Mouse (Mus musculus): ENCODE measurements around the gene Fbxw11.
"Not testable (repeated sequence)": the region's sequence is repeated elsewhere in the genome, so short reads cannot be mapped to it uniquely, and the experiment has no call there.

Fbxw11 gene

DNA sequence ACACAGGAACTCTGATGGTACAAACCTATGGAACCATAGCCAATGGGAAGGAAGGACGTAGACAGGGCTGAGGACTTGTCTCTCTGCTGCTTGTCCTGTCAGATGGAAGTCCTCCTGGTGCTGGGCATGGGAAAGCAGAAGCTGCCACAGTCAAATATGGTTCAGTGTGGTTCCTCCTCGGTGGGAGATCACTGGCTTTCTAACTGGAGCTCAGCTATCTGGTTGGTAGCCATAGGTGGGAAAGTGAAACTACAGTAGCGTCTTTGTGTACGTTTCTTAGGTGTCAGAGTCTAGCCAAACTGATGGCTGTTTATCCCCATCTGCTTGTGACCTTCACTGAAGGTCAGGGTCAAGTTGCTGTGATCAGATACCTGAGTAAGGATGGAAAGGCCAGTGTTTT lies 29.0 kb downstream of the Fbxw11 start:
- DNase-seq (ENCODE audit: low spot score in 2 of 2): no peak

DNA sequence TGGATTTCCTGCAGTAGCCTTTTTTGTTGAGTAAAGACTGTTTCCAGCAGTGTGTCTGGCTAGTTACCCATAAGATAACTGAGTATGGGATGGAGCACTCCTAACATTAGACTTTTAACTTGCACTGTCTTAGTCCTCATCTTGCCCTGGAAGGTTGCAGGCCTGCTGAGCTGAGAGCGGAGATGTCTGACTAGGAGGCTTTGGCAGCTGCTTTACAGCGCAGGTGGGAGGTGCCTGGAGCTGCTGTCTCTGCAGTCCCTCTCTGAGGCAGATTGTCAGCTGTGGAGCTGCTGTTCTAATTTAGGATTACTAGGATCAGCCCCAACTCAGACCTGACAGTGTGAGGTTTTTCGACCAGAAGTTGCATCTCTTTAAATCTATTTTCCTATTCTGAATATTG lies 34.3 kb downstream of the Fbxw11 start:
- DNase-seq (ENCODE audit: low spot score in 2 of 2): no peak

DNA sequence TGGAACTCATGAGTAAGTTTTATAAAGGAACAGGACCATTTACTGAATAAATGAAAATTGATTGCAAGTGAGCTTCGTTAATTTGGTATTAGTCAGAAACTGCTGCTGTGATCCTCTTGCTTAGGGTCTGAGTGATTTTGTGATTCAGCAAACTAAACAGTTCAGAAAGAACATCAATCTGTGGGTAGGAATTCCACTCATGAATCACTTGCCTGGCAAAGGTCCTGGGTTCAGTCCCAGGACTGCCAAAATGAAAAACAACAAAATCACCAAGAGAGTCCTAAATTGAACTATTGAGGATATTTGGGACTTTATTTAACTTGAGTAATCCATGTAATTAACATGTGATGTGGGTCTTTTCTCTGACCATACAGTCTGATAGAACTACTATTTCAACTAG lies 35.3 kb downstream of the Fbxw11 start:
- no peak for DNase-seq (ENCODE audit: low spot score in 2 of 2)

DNA sequence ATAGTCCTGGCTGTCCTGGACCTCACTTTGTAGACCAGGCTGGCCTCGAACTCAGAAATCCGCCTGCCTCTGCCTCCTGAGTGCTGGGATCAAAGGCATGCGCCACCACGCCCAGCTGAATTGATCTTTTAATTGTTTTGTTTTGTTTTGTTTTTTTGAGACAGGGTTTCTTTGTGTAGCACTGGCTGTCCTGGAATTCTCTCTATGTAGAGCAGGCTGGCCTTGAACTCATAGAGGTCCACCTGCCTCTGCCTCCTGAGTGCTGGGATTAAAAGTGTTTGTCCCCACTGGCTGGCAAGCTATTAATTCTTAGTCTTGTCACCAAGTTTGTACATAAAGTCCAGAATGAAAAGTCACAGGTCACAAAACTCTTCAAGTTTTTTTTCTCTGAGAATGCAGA lies 36.6 kb downstream of the Fbxw11 start:
- not testable (repeated sequence) for DNase-seq (ENCODE audit: low spot score in 2 of 2)

DNA sequence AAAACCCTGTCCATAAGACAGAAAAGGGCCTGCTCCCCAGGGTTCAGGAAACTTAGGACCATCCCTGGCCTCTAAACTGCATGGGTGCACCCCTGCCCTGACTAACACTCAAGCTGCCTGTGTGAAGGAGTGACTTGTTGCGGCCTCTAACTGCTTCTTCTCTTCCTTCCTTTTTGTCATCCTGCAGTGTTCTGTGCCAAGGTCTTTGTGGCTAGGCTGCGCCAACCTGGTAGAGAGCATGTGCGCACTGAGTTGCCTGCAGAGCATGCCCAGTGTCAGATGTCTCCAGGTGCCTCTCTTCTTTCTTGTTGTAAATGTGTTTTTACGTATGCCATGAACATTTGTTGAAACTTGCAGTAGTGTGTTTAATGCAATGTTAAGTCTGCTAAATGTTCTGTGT lies 37.5 kb downstream of the Fbxw11 start:
- no peak for DNase-seq (ENCODE audit: low spot score in 2 of 2)

DNA sequence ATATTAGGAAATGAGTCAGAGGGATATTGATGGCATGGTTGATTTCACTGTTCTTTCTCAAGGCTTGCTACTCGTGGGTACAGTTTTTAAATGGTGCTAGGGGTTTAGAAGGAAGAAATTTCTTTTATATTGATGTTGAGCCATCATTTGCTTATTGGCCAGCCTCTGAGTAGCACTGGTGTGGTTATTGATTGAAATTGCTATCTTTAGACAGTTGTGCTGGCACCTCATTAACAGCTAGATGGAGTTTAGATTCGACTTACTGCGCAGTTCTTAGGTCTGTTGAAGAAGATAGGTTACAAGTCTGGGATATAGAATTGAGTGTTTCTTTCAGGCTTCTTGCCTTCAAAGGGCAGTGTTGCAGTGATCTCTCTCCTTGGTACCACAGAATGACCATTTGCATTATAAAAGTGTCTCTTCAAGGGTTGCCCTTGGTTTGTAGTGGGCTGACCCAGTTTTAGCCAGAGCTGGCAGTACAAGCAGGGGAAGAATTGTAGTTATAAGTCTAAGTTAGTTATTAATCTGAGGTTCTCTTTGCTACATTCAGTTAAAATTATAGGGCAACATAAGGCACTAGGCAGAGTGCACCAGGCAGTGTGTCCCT lies 38.8 kb downstream of the Fbxw11 start:
- no peak for DNase-seq (ENCODE audit: low spot score in 2 of 2)

DNA sequence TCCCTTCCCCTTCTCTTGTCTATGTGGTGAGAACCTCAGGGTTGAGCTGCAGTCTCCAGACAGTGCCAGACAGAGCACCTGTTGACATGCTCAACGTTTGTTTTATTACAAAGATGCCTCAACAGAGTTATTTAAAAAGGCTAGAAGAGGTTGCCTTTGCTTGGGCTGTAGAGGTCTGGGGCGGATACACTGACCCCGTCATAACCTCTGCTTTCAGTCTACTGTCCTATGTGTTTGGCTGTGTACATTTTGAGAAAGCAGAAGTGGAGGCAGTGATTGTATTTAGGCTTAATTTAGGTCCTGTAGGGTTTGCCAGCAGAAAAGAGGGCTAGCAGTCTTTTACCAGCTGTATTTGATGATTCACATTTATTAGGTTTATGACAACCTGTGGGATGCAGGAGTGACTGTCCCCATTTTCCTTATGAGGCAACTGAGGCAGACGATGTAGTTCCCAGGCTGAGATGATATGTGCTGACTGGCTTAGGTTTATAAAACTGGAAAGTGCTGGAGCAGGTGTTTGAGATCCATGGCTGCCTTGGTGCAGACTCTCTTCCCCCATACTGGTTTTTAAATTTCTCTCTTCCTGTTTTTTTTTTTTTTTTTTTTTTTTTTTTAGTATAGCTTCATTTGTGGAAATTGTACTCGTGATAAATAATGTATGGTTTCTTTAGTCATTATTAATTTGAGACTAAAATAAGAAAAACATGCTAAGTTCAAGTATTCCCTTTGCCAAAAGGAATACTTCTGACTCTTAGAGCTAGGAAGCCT lies 40.0 kb downstream of the Fbxw11 start:
- no peak for DNase-seq (ENCODE audit: low spot score in 2 of 2)

DNA sequence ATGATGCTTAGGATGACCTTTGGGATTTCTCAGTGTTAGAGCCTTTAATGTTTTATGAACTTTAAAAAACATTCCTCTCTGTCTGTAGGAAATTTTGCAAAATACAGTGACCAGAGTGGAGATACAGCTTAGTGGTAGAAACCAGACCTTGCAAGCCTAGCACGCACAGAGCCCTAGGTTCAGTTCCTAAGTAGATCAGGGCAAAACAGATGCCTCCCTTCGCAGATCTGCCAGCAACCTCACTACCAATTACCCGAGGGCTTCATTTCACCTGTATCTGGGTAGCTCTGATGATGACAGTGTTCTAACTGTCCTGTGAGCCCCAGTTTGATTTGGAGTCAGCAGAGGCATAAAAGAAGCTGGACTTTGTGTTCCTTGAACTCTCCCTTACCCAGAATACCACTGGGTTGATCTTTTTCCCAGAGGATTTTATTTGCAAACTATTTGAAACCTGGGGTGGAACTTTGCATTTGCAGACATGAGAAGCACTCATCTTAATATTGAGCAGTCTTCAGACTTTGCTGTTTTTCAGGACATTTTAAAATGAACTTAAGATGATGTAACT lies 42.2 kb downstream of the Fbxw11 start:
- no peak for DNase-seq (ENCODE audit: low spot score in 2 of 2)

DNA sequence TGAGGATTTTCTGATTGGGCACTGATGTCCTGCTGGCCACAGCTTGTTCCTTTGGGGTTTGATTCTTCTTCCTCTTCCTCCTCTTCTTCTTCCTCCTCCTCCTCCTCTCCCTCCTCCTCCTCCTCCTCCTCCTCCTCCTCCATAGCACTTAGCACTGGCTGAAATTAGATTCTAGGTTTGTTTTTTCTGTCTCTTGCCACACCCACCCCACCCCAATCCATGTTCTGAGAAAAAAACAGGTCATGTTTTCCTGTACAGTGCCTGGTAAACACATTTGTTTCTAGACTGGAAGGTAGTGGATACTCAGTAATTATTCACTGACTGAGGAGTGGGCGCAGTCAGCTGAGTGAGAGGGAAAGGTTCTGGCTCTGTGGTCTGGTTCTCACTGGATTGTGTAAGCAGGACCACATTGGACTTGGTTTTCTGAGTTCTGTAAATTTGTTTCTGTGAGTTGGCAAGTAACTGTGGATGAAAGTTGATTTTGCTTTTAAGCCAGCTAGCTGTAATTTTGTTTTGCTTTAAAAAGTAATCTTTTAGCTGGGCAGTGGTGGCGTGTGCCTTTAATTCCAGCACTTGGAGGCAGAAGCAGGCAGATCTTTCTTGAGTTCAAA lies 45.8 kb downstream of the Fbxw11 start:
- no peak for DNase-seq (ENCODE audit: low spot score in 2 of 2)

DNA sequence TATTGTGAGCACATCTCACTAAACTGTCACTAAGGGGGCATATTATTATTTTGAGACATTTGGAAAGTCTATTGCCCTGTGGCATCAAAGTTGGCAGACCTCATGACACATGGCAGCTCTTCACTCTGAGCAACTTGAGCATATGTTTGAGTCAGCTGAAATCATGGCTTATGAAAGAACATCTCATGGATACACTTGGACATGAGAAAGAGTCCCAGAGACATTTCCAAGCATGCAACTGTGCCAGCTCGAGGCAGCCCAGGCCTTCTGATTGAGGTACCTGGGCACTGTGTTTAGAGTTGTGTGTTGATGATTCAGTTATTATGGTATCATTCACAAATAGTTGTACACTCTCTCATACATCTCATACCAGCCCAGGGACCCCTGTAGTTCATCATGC lies 47.0 kb downstream of the Fbxw11 start:
- DNase-seq (ENCODE audit: low spot score in 2 of 2): no peak

DNA sequence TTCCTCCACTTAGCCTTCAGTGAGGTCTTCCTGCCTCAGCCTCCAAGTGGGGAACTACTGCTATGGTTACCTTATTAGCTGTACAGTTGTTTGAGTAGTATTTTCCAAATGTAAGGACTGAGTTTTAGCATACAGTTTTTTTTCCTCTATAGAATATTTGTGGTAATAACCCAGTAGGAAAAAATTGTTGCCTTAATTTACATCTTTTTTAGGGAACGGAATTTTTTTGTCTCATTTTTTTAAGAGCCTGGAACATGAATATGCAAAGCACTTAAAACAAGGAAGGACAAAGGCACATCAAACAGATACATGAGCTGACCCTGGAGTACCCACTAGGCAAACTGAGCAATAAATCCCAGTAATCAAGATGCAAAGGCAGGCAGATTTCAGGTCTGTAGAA lies 50.3 kb downstream of the Fbxw11 start:
- DNase-seq (ENCODE audit: low spot score in 2 of 2): no peak

DNA sequence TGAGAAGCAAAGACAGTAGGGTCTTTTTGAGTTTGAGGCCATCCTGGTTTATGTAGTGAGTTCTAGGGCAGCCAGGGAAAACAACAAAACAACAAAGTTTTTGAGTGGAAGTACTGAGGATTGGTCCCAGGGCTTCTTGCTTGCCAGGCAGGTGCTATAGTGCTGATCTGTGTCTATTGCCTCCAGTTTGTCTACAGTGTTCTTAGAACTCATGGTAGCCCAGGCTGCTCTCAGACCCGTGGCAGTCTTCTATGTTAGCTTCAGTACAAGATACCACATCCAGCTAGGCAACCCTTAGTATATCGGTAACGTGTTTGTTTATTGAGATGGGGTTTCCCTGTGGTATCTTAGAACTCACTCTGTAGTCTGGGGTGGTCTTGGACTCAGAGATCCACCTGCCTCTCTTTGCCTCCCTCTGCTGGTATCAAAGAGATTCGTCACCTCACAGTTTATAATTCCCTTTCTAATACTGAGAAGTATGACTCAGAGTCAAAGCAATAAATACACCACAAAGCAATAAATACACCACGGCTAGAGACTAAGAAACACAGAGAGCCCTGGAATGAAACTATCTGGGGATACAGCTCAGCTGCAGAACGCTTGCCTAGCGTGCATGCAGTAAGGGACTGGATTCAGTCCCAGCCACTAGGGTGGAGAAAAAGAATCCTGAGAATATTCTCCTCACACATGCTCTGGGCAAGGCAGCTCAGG lies 51.1 kb downstream of the Fbxw11 start:
- no peak for DNase-seq (ENCODE audit: low spot score in 2 of 2)

DNA sequence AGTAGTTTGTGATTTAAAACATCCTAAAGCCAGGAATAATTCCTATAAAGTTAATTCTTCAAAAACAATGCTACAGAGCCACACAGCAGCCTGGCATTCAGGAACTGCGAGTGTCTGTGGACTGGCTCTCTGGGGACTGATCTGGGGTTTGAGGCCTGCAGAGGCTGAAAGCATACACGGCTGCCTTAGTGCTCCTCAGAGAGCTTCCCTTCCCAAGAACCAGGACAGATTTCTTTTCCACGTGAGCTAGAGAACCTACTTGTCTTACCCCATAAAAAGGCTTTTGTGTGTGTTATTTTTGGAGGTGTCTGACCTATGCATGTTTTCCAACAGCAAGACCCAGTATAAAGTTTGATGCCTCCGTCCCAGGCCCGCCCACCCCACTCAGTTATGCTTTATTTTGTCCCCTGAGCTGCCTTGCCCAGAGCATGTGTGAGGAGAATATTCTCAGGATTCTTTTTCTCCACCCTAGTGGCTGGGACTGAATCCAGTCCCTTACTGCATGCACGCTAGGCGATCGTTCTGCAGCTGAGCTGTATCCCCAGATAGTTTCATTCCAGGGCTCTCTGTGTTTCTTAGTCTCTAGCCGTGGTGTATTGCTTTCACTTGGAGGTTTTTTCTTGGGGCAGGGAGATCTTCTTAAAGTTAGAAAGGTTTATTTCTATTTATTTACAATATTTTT lies 51.9 kb downstream of the Fbxw11 start:
- DNase-seq (ENCODE audit: low spot score in 2 of 2): not testable (repeated sequence)

DNA sequence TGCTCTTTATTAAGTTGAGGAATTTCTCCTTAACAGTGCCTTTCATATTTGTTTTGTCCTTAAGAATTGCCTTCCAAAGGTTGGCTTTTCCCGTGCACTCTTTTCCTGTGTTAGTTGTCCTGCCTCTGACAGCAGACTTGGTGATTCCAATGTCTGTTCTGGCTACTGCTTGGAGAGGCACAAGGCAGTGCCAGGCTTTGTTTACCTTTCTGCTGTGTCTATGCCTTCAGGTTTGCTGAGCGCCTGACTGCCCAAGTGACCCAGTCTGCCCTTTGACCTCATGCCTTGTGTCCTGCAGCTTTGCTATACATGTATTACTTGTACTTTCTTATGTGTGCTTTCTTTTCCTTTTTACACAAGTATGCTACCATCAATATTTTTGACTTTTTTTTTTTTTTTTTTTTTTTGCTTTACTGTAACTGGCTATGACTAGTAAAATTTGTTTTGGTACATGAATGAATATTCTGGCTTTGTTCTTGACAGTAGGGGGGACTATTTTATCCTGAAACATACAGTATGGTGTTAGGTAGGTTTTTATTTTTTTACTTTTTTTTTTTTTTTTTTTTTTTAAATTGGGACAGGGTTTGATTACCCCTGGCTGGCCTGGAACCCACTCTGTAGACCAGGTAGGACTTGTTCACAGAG lies 54.0 kb downstream of the Fbxw11 start:
- no peak for DNase-seq (ENCODE audit: low spot score in 2 of 2)

DNA sequence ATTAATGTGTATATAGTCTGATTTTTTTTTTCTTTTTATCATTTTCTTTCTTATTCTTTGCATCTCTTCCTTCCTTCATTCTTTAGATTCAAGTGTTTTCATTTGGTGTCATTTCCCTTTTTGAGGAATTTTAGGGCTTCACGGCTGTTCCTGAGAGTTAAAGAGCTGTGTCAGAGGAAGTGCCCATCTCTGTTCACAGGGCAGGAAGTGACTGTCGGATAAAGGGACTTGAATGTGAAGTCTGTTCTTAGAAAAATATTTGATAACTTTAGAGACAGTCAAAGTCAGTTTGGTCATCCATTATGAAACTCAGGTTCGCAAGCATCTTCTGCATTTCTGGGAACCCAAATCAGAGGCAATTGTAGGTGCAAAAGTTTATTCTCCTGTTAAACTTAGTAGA lies 55.2 kb downstream of the Fbxw11 start:
- no peak for DNase-seq (ENCODE audit: low spot score in 2 of 2)

DNA sequence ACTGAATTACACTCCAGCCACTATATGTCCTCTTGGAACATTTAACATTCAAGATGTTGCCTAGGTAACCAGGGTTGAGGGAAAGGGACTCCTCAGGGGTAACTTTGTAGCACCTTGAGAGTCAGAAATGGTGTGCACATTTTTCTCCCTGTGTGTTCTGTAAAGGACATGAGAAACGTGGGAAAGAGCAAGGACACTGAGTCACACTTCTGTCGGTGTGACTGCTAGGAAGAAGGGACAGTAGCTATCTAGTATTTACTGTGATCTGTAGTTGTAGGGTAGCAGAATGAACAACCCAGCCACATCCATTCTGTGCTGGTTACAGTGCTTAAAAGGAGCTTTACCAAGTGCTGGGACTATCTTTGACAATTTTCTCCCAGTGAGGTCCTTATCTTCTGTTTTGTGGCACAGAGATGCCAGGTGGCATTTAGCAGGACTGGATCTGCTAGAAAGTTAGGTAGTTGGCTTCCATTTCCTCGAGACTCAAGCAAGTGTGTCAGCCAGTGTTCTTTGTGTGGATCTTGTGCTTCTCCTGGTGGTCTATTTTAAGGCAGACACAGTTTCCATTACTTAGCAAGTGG lies 57.5 kb downstream of the Fbxw11 start:
- no peak for DNase-seq (ENCODE audit: low spot score in 2 of 2)

DNA sequence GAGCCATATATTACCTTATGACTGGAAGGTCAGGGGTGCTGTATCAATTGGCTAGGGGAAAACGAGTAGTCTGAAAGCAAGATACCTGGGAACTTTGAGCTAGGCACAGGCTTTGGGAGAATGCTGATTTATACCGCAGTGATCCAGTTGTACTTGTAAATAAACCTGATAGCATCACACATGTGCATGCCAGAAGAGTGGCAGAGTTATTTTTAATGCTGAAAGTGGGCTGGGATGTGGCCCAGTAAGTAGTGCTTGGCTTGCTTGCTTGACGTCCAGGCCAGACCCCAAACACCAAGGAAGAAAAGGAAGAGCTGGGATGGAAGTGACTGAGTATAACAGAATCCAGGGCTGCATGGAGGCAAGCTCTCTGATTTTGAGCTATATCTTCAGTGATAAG lies 59.0 kb downstream of the Fbxw11 start:
- DNase-seq (ENCODE audit: low spot score in 2 of 2): no peak

DNA sequence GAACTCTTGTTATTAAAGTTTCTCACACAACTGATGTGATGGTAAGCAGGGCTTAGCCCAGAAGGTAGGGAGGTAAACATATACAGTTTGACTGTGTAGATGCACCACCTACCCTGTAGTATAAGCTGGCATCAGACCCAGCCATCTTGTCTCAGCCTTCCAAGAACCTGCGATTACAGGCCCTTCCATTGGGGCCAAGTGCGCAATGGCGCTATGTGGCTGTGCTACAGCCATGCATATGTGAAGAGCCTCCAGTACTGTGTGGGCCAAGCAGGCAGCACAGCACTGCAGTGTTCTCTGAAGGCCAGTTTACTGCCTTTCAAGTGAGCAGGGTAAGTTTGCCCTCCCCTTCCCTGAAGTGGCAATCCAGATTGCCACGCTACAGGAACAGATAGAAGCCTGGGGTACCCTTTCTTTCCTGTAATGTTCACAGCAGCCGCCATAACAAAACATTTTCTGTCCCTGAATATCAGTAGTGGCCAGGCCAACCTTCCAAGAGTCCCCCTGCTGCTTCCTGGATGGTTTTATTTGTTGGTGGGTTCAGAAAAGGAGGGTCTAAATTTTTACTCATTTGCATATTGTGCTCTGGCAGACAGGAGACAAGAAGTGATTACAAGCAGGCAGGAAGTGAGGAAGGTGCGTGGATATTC lies 61.8 kb downstream of the Fbxw11 start:
- no peak for DNase-seq (ENCODE audit: low spot score in 2 of 2)

DNA sequence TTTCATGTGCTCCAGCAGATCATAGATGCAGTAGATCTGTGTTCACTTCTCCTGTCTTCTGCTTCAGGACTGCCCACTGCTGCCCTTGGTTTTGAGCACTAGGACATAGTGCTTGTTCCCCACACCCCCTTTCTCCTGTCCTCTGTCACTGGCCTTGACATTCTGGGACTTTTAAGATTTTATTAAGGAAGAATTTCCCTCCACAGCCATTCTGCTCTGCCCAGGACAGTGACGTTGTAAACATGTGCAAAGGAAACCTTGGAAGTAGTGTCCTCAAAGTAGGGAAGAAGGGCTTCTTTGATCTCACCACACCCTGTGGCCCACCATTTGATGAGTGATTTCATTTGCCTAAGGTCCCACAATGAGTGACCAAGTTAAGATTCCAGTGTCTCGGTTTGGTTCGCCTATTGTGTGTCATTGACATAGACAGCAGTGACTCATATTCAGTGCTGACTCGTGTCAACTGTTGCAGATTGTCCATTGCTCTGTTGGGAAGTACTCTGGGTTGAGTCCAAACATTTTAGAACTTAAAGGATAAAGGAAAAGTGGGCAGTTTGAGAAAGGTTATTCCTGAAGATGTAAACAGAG lies 64.0 kb downstream of the Fbxw11 start:
- no peak for DNase-seq (ENCODE audit: low spot score in 2 of 2)

DNA sequence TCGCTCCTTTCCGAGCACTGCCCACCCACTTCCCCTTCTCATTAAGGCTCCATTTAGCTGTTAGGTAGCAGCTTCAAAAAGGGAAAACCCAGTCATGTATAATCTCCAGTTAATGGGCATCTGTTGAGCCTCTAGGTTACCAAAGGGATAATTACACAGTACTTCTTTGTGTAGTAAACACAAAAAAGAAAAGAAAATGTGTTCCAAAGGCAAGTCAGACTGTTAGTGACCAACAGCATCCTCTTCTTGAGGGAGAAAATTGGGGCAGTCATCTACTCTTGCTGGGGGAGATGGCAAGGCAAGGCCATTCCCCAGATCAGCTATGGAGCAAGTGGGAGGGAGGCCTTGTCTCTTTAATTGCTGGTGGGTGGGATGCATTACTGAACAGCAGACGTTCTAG lies 65.0 kb downstream of the Fbxw11 start:
- DNase-seq (ENCODE audit: low spot score in 2 of 2): no peak
